Mouse (Mus musculus): ENCODE measurements at regions not wholly inside any gene's neighbourhood (a gene's known extent, or its start where the extent isn't known, plus 50 kb on each side); places are given as distances from the start of the nearest gene placed in this dataset.

DNA sequence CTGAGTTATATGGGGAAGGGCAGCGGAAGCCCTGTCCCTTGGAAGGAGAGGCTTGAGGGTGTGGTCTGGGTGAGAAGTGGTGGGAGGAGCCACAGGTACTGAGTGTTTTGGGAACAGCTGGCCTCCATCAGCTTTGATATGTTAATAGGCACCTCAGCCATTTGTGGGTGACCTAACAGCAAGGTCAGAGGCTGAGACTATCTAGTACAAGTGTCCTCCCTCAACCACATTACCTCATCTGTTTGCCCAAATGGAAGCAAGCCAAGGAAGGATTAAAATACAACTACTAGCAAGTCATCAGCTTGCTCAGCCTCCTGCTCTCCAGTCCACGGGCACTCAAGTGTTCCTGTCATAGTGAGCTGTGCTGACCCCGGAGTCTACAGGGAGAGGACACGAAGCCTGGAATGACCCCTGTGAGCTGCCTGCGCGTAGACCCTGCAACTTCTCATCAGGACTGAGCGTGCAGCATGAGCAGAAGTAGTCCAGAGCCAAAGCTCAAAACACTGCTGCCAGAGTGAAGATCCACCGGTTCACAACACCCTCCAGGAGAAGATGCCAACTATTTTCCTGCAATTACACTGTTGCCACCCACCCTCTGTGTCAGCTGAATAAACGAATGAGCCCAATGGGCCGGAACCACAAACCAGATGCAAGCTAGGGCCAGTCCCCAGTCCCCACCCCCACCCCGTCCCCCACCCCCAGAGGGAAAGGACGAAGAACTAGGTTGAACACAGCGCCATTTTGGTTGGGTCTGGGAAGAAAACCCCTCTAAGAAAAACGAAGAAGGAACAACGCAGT, 239.6 kb downstream of the Qk start:
- in situ Hi-C loops (cut with MboI, MseI) = no loop called here

DNA sequence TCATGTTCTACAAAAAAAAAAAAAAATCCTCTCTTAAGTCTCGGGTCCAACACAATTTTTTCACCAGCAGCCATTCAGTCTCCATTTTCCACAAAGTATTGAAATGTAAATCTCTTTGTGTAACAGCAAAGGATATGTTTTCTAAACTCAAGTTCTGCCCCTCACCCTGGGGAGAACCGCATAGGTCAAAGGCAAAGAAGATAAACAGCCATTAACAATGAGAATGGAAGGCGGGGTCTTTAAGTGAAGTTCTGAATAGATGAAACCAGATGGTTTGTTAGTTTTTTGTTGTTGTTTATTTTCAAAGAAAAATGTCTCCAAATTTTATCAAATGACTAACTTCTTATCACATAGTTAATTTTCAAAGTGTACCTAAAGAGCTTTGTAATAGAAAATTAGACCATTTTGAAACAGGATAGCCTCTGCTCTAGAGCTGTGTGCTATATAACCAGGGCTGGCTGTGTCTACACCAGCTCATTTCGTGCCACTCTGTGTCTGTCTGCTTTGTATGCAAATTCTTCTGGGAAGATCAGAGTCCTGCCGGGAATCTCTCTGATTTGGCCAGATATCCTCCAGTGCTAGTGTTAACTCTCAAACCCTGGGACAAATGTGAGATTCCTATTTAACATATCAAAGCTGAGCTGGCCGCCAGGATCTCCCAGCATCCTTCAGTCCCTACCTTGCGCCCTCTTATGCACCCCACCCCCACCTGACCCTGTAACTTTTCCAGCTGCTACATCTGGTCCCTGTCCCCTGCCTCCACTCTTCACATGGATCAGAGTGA, 240.9 kb downstream of the Qk start:
- in situ Hi-C loops (cut with MboI, MseI) = no loop called here

DNA sequence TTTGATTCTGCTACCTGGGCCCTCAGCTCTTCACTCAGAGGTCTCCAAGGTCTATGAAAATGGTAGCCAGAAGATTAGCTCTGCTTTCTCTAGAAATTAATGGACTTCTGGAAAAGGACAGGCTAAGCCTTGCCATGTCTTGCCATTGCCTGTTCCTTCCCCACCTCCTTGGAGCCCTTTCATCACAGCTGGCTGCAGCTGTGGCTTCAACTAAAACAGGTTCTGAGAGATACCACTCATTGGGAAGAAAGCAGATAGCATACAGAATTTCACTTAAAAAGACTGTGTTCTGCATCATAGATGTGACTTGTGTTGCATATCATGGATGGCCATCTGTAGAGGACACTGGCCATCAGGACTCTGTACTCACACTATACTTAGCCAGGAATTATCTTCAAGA, 246.4 kb downstream of the Qk start:
- in situ Hi-C loops (cut with MboI, MseI) = no loop called here

DNA sequence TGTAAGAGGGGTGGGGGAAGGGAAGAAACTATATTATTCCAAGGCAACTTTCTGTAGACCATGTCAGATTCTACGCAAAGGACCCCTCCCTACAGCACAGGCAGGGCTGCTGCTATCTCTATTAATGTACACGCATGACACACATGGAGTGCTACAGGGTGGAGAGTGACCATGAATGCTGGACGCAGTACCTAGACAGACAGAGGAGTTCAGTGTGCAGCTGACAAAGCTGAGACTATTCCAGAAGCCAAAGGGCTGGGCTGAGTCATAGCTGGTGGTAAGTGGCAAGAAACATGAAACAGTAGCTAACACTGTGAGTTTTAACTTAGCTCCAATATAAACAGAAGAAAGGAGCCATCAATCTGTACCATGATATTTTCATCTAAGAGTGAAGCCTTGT, 250.4 kb downstream of the Qk start:
- in situ Hi-C loops (cut with MboI, MseI) = no loop called here

DNA sequence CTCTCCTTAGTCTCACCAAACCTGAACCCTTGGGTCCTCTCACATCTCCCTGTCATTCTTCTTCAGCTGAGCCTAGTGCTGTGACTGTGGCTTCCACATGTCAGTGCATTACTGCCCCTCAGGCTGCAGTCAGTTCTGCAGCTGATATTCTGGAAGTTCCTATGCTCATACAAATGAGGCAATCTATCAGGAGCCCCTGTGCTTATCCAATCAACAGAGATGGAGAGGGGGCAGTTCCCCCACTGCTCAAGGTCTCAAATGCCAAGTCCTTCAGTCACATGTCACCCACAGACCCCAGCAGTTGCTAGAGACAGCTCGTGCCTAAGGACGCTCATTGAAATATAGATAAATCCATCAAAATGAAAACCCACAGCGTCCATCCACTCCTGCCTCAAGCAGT, 254.5 kb downstream of the Qk start:
- in situ Hi-C loops (cut with MboI, MseI) = no loop called here

DNA sequence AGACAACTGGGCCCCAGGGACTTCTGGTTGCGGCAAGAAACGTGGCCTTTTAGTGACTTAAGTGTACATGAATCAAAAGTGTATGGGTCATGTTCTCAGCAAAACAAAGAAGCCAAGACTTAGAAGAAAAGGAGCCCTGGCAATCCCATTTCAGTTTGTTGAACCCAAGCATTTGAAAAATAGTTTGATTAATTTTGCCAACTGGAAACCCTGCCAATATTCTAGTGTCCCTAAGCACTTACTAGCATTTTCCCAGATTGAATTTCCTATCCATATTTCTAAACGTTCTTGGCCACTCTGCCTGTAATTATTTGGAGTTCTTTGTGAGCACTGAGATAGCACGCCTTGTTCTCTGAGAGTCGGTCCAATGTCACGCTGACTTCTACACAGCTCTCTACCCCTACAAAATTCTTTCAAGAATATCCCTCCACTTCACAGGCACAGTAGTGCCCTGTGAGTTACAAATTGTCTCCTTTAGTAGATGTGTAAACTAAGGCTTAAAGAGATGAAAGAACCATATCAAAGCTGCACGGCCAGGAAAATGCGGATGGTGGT, 257.0 kb downstream of the Qk start:
- in situ Hi-C loops (cut with MboI, MseI) = no loop called here

DNA sequence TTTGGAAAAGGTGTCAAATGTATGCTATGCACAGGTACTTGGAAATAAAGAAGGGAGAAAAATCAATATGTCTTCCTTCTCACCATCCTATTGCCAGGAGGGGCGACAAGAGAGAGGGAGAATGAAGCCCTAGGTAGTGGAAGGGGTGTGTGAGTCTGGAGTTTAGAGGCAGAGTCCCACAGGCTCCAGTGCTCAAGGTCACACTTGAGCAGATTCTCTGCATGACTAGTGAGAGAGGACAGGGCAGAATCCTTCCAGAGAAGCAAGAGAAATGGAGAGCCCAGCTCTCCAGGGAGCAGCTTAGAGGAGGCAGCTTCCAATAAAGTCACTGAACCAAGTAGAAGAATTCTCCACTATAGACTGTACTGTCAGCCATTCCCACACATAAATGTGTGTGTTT, 261.9 kb downstream of the Qk start:
- in situ Hi-C loops (cut with MboI, MseI) = no loop called here

DNA sequence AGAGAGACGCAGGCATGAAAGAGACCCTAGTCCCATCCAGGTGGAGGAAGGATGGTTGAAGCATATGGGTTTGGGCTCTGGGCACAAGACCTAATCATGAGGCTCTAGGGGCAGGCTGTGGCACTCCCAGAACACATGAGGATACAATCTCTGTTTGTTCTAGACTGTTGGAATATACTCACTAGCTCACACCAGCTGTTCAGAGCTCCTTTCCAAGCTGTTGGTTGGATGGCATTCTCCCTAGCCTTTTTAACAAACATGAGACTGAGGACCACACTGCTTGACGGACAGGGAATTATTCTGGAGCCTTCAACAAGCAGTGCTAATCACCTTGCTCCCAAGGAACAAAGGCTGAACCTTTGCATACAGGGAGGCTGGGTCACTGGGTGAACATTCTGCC, 263.6 kb downstream of the Qk start:
- in situ Hi-C loops (cut with MboI, MseI) = no loop called here

DNA sequence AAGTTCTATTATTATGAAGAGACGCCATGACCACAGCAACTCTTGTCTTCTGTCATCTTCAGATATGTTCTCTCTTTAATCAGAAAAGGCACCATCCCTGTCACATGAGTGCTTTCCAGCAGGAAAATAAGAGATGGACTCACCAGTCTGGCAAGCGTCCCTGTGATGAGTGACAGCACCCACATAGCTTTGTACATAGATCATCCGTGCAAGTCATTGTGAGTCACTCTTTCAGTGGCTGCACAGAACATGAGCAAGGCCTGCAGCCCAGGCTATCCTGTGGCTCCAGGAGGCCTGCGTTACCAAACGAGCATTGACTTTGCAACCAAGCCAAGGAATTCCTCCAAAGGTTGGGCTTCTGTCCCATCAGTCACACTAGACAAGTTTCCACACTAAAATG, 265.3 kb downstream of the Qk start:
- in situ Hi-C loops (cut with MboI, MseI) = no loop called here

DNA sequence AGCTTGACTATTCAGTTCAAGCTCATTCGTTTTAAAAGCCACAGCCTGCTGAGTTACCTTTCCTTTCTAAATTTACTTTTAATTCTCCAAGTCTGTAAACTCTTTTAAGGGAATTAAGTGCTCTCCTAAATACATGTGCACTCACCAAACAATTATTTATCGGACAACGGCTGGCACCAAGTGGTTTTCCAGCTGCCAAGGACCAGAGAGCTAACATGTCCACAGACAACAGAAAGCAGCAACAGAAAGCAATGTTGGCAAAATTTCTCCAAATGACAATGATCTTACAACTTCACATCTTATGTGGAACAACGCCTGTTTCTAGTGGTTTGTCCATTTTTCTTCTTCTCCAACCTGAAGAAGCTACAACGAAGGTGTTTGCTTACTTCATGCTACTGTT, 275.3 kb downstream of the Qk start:
- in situ Hi-C loops (cut with MboI, MseI) = no loop called here

DNA sequence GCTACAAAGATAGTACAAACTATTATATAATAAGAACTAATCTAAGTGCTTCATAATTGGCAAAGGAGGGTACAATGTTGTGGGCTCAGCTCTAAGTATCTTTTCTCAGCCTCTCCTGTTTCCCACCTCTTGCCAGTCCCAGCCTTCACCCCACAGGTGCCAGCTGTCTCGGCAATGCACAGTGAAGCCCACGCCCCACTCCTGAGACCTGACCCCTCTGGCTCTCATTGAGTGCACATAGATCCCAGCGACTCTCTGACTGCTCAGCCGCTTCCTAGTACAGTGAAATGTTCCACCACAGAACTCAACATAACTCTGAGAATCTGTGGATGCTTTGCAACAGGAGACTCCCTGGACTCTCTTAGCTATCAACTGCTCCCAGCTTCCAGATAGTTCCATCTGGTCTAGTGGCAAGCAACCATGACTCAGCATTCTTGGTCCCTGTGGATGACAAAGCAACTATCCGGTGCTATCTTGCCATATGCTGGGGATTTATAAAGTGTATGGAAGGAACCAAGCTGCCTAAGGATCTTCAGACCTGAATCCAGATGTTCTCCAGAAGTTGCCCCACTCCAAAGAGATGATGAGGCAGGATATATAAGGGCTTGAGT, 277.5 kb downstream of the Qk start:
- in situ Hi-C loops (cut with MboI, MseI) = no loop called here

DNA sequence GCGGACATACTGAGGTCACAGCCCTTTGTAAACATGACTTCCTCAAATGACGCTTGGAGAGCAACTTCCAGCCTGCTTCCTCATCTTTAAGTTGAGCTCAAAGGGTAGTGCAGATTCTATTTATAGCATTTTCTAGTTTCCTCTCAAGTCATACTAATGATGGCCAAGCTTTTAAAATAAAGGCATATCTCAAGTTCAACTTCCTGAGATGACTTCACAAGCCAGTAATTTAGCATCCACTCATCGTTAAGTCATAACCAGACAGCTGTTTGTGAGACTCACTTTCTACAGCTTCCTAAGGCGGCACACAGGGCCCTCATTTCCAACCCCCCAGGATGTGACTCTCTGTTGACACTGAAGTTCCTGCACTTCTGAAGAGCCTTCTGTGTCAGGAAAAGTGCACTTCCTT, 278.7 kb downstream of the Qk start:
- in situ Hi-C loops (cut with MboI, MseI) = no loop called here

DNA sequence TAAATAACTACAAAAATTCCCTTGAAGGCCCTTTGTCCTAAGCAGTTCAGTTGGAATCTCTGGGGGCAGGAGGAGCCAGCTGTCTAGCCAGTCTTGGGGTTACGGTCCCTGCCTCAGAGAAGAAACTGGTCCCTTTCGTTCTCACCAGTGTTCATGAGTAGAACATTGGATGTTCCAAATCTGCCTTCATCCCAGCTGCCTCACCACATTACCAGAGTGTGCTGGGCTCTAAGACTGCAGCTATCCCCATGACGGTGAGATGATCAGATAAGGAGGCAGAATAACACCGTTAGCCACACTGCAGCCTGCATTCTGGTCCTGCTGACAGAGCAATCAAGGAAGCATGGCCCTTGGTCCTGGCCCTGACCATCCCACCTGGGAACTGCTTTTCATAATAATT, 279.3 kb downstream of the Qk start:
- in situ Hi-C loops (cut with MboI, MseI) = no loop called here

DNA sequence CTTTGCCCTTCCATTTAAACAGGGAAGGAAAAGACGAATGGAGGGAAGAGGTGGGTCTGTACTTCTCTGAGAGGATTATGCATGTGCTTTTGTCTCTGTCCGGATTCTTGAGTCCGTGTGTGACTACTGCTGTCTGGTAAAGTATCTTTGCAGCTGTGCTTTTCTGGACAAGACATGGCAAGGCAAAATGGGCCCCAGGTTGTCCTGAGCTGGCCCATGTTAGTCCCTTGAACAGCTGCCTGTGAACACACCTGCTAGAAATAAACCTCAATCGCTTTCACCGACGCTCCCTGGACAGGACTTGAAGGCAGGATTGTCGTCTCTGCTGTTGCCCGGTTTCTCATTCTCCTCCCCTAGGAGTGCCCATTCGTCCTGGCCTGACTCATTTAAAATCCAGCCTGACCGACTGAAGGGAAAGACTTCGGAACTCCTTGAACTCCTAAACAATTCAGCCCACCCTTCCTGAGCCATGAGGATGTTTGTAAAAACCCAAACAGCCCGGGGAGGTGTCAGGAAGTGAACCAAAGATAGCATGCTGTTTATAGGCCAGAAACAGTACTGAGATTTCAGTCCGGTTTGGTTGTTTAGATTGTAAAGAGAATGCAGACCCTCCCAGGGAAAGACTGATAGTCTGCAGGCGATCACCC, 281.7 kb downstream of the Qk start:
- in situ Hi-C loops (cut with MboI, MseI) = no loop called here

DNA sequence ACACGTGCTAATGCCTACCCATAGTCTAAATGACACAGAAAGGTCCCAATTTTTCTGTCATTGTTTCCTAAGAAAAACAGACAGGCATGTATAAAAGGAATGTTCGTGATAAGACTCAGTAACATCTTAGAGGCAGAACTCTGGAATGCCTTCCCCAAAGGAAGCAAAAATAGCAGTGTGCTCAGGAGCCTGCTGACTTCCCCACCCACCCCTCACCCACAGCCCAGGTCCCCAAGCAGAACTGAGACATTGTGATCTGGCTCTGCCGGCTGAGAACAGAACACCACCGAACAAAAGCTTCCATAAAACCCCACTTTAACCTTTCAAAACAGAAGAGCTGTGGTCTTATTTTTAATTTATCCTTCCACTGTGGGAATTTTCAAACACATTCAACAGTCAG, 286.1 kb downstream of the Qk start:
- in situ Hi-C loops (cut with MboI, MseI) = no loop called here

DNA sequence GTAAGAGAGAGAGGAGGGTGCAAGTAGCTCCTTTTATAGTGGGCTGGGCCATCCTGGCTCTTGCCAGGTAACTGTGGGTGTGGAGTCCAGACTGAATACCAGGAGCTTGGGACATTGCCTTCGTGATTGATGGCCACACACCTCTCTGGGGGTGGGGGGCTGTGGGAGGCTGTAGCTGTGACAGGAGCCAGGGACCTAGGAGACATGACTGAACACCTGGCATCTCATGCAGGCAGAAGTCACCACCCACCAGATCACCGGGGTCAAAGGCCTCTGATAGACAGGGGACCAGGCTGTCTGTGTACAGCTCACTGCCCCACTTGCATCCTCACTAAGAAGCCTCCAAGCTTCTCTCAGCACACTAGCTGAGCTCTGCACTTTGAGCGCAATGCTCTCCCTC, 288.6 kb downstream of the Qk start:
- in situ Hi-C loops (cut with MboI, MseI) = no loop called here

DNA sequence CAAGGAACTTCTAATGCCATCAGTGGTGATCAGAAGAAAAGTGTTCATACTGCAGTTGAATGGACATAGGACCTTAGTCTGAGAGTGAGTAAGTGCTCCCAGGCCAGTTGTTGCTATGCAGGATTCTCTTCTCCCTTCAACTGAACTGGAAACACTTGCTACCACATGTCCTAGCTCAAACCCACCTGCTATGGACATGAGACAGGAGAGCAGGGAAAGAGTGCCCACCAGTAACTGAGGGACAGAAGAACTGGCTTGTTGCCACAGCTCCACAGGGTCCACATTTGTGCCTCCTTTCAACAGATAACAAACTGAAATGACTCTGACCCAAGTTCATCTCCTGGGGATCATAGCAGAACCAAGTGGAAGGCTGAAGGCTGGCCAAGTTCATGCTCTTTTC, 292.9 kb downstream of the Qk start:
- in situ Hi-C loops (cut with MboI, MseI) = no loop called here

DNA sequence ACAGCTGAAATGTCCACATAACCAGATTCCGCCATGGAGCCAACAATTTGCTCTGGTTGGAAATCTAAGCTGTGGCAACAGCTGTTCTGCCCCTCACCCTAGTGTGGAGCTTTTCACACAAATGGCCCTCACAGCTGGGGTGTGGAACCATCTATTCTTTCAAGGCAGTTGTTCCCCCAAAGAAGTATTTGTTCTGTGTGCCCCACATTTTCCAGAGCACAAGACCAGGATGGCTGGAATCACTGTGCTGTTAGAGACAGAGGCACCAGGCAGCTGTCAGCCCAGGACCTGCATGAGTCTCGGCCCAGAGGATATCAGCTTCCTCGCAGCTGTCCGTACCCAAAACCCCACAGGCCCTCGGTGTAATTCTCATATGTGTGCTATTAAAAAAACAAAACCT, 294.4 kb downstream of the Qk start:
- in situ Hi-C loops (cut with MboI, MseI) = no loop called here

DNA sequence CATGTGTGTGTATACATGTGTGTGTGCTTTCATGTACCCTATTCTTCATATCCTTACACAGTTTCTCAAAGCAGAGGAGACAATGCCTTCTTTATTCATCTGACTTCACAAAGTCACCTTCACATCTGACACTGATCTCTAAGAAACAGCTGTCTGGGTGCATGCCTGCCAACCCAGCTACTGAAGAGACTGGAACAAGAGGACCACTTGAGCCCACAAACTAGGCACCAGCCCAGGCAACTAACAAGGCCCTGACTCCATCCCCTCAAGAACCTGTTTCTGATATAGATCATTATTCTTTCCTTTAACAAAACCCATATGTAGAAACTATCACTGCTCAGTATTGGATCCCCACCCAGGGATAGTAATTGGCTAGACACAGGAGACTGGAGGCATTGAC, 295.3 kb downstream of the Qk start:
- in situ Hi-C loops (cut with MboI, MseI) = no loop called here

DNA sequence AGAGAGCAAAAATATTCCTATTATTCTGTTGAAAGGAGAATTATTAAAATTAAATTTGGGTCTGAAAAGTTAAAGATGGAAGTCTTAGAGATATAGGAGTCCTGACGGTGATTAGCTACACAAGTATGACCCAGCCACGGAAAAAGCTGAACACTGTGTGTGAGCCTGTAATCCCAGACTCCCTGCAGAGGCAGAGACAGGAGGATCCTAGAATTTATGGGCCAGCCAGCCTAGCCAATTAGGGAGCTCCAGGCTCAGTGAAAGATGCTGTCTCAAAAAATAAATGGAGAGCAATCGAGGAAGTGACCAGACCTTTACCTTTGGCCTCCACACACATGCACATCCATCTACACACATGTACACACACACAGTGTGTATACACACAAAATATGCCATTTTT, 307.5 kb downstream of the Qk start:
- in situ Hi-C loops (cut with MboI, MseI) = no loop called here

DNA sequence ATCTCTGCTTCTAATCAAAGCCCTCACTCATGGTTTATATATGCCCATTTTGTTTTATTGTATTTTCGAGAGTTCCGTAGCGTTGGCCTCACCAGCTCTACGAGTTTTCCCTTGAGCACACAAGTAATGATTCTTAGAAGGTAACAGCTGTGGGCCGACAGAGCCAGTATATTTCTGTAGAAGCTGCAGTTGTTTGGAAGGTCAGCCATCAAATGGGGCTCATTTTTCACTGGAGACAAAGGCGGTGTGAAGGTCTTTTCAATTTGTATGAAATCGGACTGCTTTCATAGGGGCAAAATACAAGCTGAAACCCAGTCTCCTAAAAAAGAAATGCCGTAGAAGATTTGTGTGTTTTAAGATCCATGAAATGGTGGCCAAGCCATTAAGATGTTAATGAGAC, 307.9 kb downstream of the Qk start:
- in situ Hi-C loops (cut with MboI, MseI) = no loop called here

DNA sequence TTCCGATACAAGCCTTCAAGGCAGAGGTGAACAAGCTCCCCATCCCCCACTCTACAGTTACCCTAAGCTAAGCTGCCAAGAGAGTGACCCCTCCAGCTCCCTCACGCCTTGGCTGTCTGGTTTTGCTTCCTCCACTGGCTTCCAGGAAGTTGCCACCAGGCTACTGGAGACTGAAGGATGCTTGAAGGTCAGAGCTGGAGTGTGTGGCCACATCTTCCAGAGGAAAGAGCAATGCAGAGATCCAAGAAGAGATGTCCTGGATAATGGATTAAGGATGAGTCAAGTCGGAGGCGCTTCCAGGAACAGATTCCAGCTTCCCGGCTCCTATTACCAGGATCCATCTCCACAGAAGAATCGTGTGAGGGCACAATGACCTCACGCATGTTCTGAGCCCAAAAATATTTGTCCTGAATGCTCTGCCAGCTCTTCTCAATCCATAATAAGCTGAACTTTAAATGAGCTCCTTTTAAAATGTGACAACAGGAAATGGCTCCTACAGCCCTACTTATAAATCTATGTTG, 318.5 kb downstream of the Qk start:
- in situ Hi-C loops (cut with MboI, MseI) = no loop called here
